Mouse (Mus musculus): ENCODE data around the gene P2rx6. TPM values are rescaled to one million over a fixed set of nuclear protein-coding genes. Genes with fewer than 3 reads are reported as not detected.
A peak's percentile ranks its signal among the peaks of the same experiment; 100 is the strongest.

P2rx6 gene
- polyA plus RNA-seq, 1 experiment = 1.4 TPM

DNA sequence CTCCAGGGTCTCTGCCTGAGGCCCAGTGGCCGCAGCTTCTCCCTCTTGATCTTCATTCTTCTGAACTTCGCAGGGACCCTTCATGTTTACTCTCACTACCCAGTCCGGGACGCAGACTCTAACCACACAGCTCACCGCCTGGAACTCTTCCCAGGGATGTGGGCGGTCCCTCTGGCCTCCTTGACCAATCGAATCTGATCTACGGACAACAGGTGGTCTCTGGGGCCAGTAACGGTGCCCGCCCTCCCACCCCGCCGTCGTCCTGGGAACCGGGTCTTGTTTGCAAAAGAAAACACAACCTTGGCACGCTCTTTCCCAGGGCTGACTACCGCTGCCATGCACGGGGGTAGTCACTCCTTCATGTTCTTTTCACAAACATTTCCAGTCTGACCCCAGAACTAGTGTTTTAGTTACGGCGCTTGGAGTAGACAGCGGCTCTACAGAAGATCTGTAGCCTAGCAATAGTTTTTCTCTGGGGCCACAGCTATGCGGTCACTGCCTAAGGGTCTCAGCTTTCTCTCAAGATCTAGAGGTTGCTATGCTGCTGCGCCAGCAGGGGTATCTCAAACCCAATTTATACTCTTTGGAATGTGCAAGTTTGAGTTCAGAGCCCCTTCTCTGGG, 446 bp upstream of the P2rx6 start, which contains the start of gene Lrrc74b:
Gene Lrrc74b, minus strand, starts transcription at position 120 of the 623 bp plus-strand sequence.
- peaks cover 9% of the 10 kb centered on the region; the same call in 1 of the 2 replicates for H3K4me1 ChIP-seq (ENCODE audit: control insufficient read depth, insufficient read depth, insufficient read length, low read length)
- H3K27ac ChIP-seq (ENCODE audit: insufficient read depth, low read depth, low read length) = peak within 1 kb of the TSS; percentile 64
- no peaks in the 10 kb centered on the region for H3K27me3 ChIP-seq (ENCODE audit: control insufficient read depth, insufficient read depth, low read length)
- H3K36me3 ChIP-seq (ENCODE audit: control insufficient read depth, insufficient read depth, low read length) = no peaks in the 10 kb centered on the region
- peak within 1 kb of the TSS; percentile 45 for H3K4me3 ChIP-seq (ENCODE audit: low read depth, low read length)
- 3% methylated on average over 22 of the region's 22 CpGs for WGBS
- TF ChIP-seq CTCF (IDR thresholded peaks at IDR 0.05; ENCODE audit: extremely low read depth, insufficient read length, insufficient replicate concordance, low read depth, low read length) (no peak), POLR2A (IDR thresholded peaks at IDR 0.05; ENCODE audit: low read depth, low read length) (no peak; the same call in 1 of the 2 replicates)

- H3K36me3 ChIP-seq (ENCODE audit: control insufficient read depth, insufficient read depth, low read length) = no peaks in the 10 kb centered on the region
- H3K27me3 ChIP-seq (ENCODE audit: control insufficient read depth, insufficient read depth, low read length) = no peaks in the 10 kb centered on the region
- WGBS = 39% methylated on average over 1 of the region's 1 CpGs
- H3K4me3 ChIP-seq (ENCODE audit: low read depth, low read length) = no peak overlapping the region
- no peak for TF ChIP-seq POLR2A (IDR thresholded peaks at IDR 0.05; ENCODE audit: low read depth, low read length)
- TF ChIP-seq CTCF (IDR thresholded peaks at IDR 0.05; ENCODE audit: extremely low read depth, insufficient read length, insufficient replicate concordance, low read depth, low read length) = no peak
- no peak overlapping the region for H3K27ac ChIP-seq (ENCODE audit: insufficient read depth, low read depth, low read length)
- peaks cover 8% of the 10 kb centered on the region; the same call in 1 of the 2 replicates for H3K4me1 ChIP-seq (ENCODE audit: control insufficient read depth, insufficient read depth, insufficient read length, low read length)
Observed at GRCm38 (mm10) chr16:17563580-17563979, 1.9 kb downstream of the P2rx6 start.

GRCm38 (mm10) chr16:17564221-17564620, 2.5 kb downstream of the P2rx6 start:
- Histone ChIP-seq H3K27ac (ENCODE audit: insufficient read depth, low read depth, low read length) (no peak overlapping the region), H3K4me3 (ENCODE audit: low read depth, low read length) (no peak overlapping the region), H3K27me3 (ENCODE audit: control insufficient read depth, insufficient read depth, low read length) (no peaks in the 10 kb centered on the region), H3K4me1 (ENCODE audit: control insufficient read depth, insufficient read depth, insufficient read length, low read length) (0 out of 2 replicates have a peak, but pooled peaks cover 5% of the 10 kb centered on the region), H3K36me3 (ENCODE audit: control insufficient read depth, insufficient read depth, low read length) (no peaks in the 10 kb centered on the region)
- TF ChIP-seq CTCF (IDR thresholded peaks at IDR 0.05; ENCODE audit: extremely low read depth, insufficient read length, insufficient replicate concordance, low read depth, low read length) = no peak
- TF ChIP-seq POLR2A (IDR thresholded peaks at IDR 0.05; ENCODE audit: low read depth, low read length) = no peak
- 68% methylated on average over 2 of the region's 2 CpGs for WGBS

- Histone ChIP-seq H3K4me3 (ENCODE audit: low read depth, low read length) (no peak overlapping the region), H3K27me3 (ENCODE audit: control insufficient read depth, insufficient read depth, low read length) (no peaks in the 10 kb centered on the region), H3K4me1 (ENCODE audit: control insufficient read depth, insufficient read depth, insufficient read length, low read length) (peaks cover 7% of the 10 kb centered on the region; the same call in 1 of the 2 replicates), H3K36me3 (ENCODE audit: control insufficient read depth, insufficient read depth, low read length) (no peaks in the 10 kb centered on the region), H3K27ac (ENCODE audit: insufficient read depth, low read depth, low read length) (no peak overlapping the region)
- WGBS = 20% methylated on average over 3 of the region's 3 CpGs
- TF ChIP-seq POLR2A (IDR thresholded peaks at IDR 0.05; ENCODE audit: low read depth, low read length) (no peak), CTCF (IDR thresholded peaks at IDR 0.05; ENCODE audit: extremely low read depth, insufficient read length, insufficient replicate concordance, low read depth, low read length) (no peak)
Observed at GRCm38 (mm10) chr16:17564771-17565170, 3.1 kb downstream of the P2rx6 start.

GRCm38 (mm10) chr16:17566186-17566585, 4.5 kb downstream of the P2rx6 start:
- Histone ChIP-seq H3K4me3 (ENCODE audit: low read depth, low read length) (no peak overlapping the region), H3K36me3 (ENCODE audit: control insufficient read depth, insufficient read depth, low read length) (no peaks in the 10 kb centered on the region), H3K4me1 (ENCODE audit: control insufficient read depth, insufficient read depth, insufficient read length, low read length) (peaks cover 2% of the 10 kb centered on the region; the same call in 1 of the 2 replicates), H3K27me3 (ENCODE audit: control insufficient read depth, insufficient read depth, low read length) (no peaks in the 10 kb centered on the region), H3K27ac (ENCODE audit: insufficient read depth, low read depth, low read length) (no peak overlapping the region)
- 48% methylated on average over 4 of the region's 4 CpGs for WGBS
- no peak for TF ChIP-seq CTCF (IDR thresholded peaks at IDR 0.05; ENCODE audit: extremely low read depth, insufficient read length, insufficient replicate concordance, low read depth, low read length)
- TF ChIP-seq POLR2A (IDR thresholded peaks at IDR 0.05; ENCODE audit: low read depth, low read length) = no peak

DNA sequence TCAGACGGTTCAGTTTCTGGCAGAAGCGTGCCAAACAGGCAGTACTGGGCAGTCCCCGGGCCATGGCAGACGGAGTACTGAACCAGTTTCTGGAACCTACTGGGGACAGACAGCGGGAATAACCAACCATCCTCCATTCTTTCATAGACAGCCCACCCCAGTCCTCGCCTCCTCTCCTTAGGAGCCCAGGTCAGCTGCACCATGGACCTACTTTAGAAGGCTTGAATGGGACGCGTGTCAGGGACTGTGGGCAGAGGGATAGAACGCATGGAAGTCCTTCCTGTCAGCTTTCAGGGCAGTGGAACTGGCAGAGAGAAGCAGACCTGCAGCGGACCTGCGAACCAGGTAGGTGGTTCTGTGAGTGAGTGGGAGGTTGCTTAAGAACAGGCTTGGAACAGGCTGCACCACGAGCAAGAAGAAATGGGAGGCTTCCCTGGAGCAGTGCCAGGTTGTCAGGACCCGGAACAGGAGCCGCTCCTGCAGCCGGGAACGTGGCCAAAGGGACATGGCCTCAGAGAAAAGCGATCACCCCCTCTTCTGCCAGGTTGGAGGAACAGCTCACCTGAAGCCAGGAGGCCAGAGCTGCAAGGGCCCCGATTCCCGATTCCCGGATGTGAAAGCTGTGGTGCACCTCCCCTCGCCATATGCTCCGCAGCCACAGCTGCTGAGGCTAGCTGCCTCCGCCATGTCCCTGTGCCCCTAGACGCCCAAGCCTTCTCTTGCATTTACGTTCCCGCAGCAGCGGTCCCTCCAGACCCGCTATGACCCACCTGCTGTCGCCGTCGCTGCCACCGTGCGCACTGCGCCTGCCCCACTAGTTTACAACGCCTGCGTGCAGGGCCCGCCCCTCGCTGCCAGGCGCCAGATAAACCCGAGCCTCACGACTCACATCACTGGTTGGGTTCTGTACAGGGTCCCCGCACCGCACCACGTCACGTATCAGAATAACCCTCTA, 14.5 kb downstream of the P2rx6 start:
- Histone ChIP-seq H3K36me3 (ENCODE audit: control insufficient read depth, insufficient read depth, low read length) (no peaks in the 10 kb centered on the region), H3K27me3 (ENCODE audit: control insufficient read depth, insufficient read depth, low read length) (no peaks in the 10 kb centered on the region), H3K4me1 (ENCODE audit: control insufficient read depth, insufficient read depth, insufficient read length, low read length) (peaks cover 4% of the 10 kb centered on the region; the same call in 1 of the 2 replicates), H3K27ac (ENCODE audit: insufficient read depth, low read depth, low read length) (0 out of 2 replicates have a peak overlapping the region, but pooled peaks have one; percentile 22), H3K4me3 (ENCODE audit: low read depth, low read length) (peak overlapping the region; percentile 71)
- 13% methylated on average over 45 of the region's 45 CpGs for WGBS
- TF ChIP-seq POLR2A (IDR thresholded peaks at IDR 0.05; ENCODE audit: low read depth, low read length) (no peak), CTCF (IDR thresholded peaks at IDR 0.05; ENCODE audit: extremely low read depth, insufficient read length, insufficient replicate concordance, low read depth, low read length) (no peak)
